Mouse (Mus musculus): ENCODE results near the gene Gpank1.
A peak's percentile ranks its signal among the peaks of the same experiment; 100 is the strongest.
"Not testable (repeated sequence)": the region's sequence is repeated elsewhere in the genome, so short reads cannot be mapped to it uniquely, and the experiment has no call there.

Gene Gpank1

DNA sequence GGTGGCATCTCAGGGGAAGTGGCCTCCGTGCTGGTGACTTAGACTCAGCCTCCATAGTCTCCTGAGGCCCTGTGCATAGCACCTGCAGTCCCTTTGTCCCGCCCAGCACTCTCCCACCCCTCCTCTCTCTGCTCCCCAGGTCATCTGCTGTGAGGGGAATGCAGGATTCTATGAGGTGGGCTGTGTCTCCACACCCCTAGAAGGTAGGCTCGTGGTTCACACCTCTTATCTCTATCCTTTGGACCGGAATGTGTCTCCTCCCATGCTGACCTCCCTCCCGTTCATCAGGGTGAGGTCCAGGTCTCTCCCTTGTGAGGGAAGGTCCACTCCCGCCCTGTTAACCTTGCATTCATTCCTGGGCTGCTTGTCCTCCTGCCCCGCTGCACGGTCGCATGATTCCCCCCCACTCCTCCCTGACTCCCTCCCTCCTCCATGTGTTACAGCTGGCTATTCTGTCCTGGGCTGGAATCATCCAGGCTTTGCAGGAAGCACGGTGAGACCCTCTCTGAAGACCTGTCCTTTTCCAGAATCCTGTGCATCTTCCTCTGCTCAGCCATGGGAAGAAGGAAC lies 21.0 kb upstream of the Gpank1 start:
- no peak for DNase-seq

DNA sequence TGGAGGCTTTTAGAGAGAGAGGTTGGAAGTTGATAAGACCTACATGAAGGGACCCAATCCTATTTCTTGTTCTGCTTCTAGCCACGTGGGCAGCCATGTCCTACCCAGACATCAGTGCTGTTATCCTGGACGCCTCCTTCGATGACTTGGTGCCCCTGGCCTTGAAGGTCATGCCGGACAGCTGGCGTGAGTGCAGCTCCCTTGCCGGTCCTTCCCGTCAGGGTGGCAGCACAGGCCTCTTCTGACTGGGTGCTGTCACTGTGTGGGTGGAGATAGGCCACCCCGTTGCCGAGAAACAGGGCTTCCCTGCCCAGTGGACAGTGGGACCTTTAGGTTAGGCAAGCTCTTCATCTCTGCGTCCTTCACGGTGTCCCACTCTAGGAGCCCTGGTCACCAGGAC lies 20.1 kb upstream of the Gpank1 start:
- DNase-seq, result no peak

DNA sequence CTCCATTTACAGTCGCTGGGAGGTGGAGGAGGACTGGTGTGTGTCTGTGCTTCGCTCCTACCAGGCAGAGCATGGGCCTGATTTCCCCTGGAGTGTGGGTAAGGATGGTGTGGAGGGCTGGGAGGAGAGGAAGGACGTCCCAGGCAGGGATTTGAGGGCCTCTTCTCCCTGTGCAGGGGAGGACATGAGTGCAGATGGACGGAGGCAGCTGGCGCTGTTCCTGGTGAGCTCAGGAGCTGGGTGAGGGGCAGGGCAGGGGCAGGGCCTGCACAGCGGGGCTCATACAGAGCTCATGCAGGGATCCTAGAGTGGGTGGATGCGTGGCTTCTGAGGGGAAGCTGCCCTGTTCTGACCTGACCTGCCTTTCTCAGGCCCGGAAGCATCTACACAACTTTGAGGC lies 19.0 kb upstream of the Gpank1 start:
- DNase-seq, result no peak

DNA sequence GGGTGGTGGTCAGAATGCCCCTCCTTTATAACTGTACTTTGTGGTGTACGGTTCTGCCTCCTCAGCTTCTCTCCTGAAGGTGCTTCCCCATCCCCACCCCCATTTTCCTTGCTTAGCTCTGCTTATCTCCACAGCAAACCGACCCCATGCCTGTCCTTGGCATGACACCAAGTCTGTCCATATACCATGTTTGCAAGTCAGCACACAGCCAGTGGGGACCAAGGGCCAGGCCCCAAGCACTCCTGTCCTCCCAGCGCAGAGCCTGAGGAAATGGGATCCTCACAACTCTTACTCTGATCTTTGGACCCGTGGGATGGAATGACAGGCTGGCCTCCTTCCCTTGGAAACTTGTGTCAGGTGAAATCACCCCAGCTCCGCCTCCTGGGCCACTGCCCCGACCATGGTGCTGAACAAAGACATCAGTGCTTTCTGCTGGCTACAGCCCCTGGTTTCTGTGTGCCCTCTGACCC lies 18.0 kb upstream of the Gpank1 start:
- DNase-seq, result no peak

DNA sequence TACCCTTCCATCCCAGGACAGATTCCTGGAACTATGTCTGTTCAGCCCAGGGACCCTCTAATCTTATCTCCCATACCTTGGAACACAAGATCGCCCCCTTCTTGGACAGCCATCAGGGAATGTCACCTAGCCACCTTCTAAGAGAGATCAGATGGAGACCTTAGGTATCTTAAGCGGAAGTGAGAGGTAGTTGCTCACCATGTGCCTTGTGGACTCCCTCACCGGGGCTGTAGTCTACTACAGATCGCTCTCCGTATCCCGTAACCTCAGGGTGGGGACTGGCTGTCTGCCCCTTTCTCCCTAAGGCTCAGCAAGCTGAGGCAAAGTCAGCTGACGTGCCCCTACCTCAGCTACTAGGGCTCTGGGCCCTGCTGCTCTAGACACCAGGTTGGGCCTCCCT lies 17.2 kb upstream of the Gpank1 start:
- no peak for DNase-seq

DNA sequence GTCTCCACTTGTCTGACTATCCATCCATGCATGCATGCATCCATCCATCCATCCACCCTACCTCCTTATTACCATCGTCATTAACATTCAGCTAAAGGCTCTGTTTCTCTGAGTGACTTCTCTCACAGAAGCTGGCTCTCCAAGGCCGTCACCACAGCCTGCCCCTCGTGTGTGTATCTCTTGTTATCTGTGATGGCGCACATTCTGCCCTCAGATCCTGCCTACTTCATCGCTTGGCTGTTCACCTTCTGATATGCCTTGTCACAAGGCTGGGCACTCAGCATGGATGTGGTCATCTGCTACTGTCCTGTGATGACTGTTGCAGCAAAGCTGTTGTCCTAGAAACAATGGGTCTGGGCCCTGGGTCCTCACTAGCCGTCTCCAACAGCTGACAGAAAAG lies 16.5 kb upstream of the Gpank1 start:
- DNase-seq, result no peak

DNA sequence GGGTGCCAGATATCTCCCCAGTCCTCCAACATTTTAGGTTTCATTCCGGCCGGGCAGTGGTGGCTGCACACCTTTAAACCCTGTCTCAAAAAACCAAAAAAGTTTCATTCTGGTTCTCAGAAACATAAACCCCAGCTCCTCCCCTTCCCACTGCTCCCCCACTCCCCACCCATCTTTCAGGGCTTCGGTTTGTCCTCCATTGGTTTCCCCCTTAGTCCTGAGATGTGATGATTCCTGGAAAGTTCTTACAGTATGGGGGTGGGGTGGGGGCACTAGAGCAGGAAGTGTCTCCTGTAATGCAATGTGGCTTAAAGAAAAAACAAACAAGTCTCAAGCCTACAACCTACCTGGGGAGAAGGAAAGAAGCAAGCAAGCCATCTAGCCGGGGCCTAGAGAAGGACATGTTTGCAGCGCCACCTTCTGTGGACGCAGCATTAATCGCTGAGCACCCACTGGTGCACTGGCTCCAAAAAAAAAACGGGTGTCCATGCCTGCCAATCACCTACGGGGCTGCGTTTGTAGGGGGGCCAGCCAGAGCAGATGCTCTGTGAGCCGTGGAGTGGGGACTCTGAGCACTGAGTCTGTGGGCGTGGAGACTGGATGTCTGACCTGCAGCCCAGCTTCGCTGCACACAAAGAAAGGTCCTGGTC lies 15.4 kb upstream of the Gpank1 start:
- peak; percentile 51 for DNase-seq

DNA sequence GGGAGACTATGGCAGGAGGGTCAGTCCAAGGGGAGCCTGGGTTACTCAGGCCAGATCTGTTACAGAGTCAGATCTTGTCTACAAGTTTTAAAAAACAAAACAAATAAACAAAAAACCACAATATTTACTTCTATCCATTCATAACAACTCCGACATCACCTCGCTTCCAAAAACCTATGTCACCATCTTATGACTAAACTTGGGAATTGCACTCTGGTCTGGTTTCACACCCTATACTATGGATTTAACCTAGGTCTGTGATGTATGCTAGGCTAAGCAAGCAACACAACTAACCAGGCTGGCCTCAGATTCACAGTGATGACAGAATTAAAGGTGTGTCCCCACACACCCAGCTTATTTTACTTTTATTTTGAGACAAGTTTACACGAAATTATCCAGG lies 14.7 kb upstream of the Gpank1 start:
- no peak for DNase-seq

DNA sequence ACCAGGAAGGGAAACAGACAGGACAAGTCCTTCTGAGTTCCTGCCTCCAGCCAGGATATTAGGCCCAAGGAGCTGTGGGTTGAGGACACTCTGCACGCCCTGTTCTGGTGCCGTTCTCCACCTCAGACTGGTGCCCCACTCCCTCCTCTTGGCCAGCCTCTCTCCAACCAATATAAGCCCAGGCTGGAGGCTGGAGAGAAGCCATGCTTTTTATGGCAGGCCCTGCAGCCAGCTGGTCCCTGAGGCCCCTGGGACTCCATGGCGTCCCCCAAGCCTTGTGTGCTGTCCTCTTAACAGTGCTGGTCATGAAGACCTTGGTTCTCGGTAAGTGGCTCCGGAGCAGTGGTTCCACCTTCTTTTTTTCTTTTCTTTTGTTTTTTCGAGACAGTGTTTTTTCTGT lies 13.2 kb upstream of the Gpank1 start, which contains the start of gene Ly6g5c:
Gene Ly6g5c (plus strand): TSS at position 183 of the 400 bp plus-strand sequence.
- no peak for DNase-seq

DNA sequence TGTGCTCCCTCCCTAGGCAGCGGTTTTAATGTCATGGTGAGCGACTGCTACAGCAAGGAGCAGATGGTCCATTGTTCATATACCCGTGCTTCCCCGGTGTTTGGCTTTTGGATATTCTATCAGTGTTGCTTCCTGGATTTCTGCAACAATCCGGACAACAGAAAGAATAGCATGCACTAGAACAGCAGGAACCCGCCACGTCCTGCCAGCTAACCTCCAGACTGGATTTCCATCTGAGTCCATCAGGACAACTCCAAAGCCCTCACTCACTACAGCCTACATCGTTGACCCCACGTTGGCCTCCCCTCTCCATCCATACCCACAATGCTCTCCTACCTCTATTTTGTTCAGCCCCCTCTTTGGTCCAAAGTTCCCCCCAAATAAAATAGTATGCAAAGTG lies 9.5 kb upstream of the Gpank1 start:
- DNase-seq, result peak; percentile 35

DNA sequence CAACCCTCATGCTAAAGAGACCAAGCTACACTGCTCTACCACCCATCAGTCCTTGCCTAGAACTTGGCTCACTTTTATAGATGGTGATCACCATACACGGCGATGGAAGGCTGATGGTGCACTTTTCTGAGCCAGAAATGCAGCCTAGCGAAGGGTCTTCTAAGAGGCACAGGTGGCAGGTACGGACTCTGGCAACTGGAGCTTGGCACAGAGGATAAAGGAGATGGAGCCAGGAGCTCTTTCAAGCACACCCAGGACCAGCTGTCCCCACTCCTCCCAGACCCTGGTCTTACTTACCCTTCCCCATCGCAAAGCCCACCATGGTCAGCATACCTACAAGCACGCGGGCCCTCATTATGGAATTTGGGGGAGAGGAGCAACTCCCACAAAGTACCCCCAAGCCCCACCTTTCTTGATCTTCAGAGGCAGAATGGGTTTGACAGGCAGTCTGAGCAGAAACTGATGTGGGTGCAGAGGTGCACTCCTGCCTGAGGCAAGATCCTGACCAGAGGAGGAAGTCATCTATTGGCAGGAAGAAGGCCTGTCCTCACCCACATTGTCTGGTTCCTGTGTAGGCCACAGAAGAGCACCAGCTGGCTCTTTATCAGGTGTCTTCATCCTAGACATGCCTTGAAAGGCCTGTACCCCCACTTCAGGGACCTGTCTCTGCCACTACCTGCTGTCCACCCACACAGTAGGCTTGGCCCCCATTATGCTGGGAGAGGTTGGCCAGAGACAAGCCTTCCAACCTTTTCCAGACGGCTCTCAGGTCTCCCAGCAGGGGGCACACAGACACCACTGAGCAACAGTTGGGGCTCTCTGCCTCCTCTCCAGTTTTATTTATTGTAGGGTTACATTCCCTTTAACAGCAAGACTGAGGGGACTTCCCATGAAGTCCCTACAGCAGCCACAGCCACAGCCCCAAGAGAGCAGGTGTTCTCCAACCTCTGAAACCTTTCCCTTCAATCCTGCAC lies 5.9 kb upstream of the Gpank1 start, which contains the start of gene Ly6g5b:
Gene Ly6g5b (minus strand): TSS at position 383 of the 974 bp plus-strand sequence.
- peak; percentile 56 for DNase-seq

DNA sequence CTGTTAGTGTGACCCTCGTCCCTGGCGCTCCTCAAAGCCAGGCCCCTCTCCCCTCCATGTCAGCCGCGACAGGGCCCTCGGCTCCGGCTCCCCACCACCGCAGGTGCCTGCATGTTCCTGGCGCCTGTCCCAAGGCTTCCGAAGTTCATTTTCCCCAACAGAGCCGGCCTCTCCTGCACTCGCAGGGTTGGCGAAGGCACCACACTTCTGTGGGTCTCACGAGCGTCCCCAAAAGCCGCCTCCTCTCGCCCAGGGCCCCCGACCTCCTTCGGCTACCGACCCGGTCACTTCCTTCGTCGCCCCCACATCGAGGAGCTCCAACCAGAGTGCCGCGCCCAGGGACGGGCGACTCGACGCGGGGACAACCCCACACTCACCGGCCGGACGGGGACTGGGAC lies 511 bp upstream of the Gpank1 start:
- DNase-seq, result peak; percentile 55

DNA sequence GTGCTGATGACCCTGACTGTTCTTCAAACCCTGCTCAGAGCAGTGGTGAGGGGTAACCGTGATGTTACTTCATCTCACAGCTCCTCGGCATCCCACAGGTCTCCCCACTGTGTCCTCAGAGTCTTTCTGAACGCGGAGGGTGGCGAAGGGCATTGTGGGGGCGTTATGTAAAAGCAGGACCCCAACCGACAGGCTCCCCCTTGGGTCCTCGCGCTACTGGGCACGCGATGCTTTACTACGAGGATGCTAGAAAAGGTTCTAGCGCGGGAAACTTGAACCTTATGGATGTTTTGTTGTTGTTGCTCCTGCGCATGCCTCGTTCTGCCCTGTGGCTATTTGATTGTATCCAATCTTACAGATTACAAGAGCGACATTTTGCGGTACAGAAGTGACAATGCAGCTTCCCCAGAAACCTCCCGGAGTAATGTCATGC lies 632 bp downstream of the Gpank1 start, which contains the start of gene Csnk2b:
Gene Csnk2b (minus strand): TSS at position 183 of the 433 bp plus-strand sequence.
- DNase-seq, result peak; percentile 78

DNA sequence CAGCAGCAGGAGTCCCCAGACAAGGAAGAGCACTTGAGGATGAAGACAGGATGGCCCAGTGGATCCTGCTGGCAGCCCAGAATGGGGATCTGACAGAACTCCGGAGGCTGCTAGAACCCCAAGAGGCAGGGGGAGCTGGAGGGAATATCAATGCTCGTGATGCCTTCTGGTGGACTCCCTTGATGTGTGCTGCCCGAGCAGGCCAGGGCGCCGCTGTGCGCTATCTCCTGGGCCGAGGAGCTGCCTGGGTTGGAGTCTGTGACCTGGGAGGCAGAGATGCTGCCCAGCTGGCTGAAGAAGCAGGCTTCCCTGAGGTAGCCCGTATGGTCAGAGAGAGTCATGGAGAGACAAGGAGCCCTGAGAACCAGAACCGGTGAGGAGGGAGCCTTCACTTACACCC lies 2.0 kb downstream of the Gpank1 start:
- not testable (repeated sequence) for DNase-seq

DNA sequence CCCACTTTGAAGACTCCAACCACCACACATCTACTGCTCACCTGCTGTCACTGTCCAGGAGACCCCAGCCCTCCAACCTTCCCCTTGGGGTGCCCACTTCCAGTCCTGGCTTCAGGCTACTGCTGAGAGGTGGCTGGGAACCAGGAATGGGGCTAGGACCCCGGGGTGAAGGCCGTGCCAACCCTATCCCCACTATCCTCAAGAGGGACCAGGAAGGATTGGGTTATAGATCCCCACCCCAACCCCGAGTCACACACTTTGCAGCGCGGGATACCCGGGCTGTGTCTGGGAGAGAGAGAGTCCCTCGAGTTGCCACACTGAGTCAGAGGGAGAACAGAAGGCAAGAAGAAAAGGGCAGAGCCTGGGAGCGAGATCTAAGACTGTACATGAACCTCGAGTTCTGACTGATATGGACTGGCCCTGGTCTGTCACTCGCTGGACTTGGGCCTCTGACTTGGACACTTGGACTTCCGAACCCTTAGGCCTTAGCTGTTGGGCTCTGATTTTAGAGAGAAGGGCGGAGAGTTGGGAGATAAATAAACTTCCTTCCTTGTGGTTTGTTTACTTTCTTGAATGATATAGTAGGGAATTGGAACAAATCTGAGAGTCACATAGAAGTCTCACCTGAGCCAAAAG lies 3.1 kb downstream of the Gpank1 start:
- DNase-seq, result not testable (repeated sequence)

DNA sequence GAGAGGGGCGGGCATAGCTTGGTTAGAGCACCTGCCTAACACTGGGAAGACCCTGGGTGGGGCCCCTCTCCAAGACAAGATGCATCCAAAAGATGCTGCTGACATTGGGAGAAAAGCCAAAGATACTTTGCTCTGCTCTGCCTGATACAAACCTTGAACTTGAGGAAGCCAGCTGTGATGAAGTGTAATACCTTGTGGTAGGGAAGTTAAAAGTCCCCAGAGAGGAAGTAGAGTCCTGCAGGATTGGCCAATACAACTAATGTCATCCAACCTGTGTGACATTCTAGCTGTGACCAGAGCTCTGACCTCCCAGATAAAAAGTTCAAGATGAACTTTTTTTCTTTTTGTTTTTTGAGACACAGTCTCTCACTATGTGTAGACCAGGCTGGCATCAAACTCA lies 3.8 kb downstream of the Gpank1 start:
- DNase-seq, result no peak

DNA sequence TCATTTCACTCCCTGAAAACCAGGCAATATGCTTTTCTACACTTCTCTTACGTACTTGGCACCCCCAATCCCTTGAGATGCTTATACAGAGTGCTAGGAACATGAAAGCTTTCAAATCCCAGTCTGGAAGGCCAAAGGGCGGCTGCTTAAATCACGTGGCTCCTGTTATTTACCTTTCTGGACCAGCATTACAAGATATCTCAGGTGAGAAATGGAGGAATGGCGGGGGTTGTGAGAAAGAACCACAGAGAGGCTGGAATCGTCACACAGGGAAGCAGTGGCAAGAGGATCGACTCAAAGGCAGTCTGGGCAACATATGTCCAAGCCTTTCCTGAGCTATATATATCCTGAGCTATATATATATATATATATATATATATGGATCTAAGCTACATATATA lies 4.3 kb downstream of the Gpank1 start:
- no peak for DNase-seq

DNA sequence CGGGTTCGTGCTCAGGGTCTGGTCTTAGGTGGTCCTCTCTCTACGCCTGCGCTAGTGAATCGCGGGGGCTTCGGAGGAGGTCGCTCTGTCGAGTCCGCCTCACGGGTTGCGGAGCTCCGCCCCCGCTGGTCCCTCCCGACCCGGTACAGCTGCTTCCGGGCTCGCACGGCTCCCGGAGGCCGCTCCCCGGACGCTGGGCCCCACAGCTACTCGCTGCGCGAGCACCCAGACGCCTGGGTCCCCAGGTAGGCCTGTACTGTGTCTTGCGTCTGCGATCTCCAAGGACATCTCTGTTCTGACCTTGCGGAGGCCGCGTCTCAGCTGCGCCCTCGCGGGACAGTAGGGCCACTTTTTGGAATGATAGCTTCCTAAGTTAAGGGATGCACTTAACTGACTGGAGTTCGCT lies 5.0 kb downstream of the Gpank1 start, which contains the start of gene D17H6S53E:
Gene D17H6S53E (plus strand): TSS at position 168 of the 406 bp plus-strand sequence.
- peak; percentile 84 for DNase-seq

DNA sequence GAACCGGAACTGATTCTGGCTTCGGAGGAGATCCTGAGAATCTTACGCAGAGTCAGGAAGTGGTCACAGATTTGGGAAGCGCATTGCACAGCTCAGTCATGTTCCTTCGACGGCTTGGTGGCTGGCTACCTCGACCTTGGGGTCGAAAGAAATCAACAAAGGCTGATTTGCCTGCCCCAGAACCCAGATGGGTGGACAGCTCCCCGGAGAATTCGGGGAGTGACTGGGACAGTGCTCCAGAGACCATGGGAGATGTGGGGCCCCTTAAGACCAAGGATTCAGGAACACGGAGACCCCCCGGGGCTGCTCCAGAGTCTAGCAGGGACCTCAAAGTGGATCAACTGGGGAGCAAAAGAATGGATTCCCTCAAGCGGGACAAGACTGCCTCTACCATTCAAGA lies 5.8 kb downstream of the Gpank1 start:
- DNase-seq, result no peak

DNA sequence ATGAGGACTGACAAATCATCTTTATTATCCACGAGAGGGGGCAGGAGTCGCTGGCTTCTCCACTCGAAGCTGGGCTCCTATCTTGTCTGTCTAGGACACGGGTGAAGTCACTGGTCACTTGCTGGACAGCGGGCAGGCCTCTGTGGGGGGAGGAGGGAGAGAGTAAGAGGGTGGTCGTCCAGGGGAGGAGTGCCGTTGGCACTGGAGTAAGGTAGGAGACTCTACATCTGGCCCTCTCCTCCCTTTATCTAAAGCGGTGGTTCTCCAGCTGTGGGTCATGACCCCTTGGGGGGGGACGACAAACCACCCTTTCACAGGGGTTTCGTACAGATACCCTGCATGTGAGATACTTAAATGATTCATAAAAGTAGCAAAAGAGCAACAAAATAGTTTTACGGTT lies 7.7 kb downstream of the Gpank1 start:
- no peak for DNase-seq

DNA sequence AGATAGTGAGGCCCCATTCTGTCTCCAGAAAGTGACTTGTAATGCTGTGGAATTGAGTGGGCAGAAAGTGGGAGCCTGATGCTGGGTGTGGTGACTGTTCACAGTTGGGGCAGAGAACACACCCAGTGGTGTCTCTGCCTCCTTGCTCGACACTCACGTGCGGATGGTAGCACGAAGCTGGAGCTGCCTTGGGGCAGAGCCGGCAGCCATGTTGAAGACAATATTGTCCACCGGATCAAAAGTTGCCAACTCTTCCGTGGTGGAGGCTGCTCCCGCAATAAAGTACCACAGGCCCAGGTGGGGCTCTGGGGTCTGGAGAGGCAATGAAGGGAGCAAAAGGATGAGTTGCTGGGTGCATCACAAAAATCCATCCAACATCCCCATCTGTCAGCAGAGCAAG lies 9.8 kb downstream of the Gpank1 start:
- DNase-seq, result no peak

DNA sequence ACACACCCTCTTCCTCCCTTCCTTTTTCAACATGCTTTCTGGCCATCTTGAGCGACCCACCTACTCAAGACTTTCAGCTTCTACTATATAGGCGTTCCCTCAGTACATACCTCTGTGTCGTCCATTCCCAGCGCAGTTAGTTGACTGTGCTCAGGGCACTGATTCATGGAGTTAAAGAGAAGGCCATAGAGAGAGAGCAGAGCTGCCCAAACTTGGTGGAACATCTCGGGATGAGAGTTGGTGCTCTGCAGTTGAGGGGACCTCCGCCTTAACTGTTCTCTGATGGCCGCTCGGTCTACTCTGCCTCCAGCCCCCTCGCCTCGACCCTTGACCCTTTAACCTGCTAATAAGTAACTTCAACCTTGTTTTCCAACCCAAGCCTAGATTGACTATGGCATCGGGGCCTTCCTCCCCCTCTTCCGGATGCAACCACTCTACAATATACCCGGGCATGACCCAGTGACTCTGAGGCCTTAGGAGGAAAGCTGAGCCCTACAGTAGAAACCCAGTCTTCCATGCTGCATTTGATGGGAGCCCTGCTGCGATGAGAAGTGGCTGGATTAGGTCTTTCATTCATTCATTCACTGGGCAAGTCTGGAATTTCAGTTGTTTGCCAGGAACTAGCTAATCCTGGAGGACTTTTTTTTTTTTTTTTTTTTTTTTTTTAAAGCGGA lies 10.4 kb downstream of the Gpank1 start, which contains the start of gene Apom:
Gene Apom (minus strand): TSS at position 551 of the 674 bp plus-strand sequence.
- no peak for DNase-seq
